Mouse (Mus musculus) left cerebral cortex, postnatal 10 days (tissue): ENCODE measurements around the gene Msln. TPM values are rescaled to one million over a fixed set of nuclear protein-coding genes. Genes with fewer than 3 reads are reported as not detected.
"Not testable (repeated sequence)": the region's sequence is repeated elsewhere in the genome, so short reads cannot be mapped to it uniquely, and the experiment has no call there.

Experiments used
- DNase-seq, 2 experiments: peaks; one replicate each; pipeline ENCODE4 v3.0.0; 2021 to 2022; ENCODE audit warnings: low spot score in 2 of 2, mixed read lengths in 1 of 2; ENCODE audit errors: extremely low spot score in 1 of 2
- intact Hi-C: fragments of 180-260 bp; cut with DNase I; formaldehyde crosslinking; loops from one replicate; pipeline ENCODE4 v1.15.1; 2025
- total RNA-seq, 2 experiments: library from RNA; stranded (reverse); gene quantifications; 2 replicates each; pipeline ENCODE4 v1.2.3; 2021

Gene Msln
- total RNA-seq, 2 experiments from 2014 or later: 4.0 to 5.4 TPM

DNA sequence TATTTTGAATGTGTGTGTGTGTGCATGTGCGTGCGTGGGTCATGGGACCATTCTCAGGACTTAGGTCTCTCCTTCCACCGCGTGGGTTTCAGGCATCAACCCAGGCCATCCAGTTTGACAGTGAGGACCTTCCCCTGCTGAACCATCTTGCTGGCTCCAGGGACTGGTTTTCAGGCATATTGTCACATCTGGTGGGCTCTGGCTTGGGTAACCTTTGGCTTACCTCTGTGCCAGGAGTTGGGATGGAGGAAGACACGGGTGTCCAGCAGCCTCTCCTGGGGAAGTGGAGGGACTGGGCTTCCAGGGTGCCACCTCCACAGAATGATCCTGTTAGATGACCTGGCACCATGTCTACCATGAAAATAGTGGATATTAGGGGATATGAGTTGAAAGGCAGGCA is 23.8 kb upstream of the Msln start:
- intact Hi-C loops: no loop called here
- DNase-seq: no peak

DNA sequence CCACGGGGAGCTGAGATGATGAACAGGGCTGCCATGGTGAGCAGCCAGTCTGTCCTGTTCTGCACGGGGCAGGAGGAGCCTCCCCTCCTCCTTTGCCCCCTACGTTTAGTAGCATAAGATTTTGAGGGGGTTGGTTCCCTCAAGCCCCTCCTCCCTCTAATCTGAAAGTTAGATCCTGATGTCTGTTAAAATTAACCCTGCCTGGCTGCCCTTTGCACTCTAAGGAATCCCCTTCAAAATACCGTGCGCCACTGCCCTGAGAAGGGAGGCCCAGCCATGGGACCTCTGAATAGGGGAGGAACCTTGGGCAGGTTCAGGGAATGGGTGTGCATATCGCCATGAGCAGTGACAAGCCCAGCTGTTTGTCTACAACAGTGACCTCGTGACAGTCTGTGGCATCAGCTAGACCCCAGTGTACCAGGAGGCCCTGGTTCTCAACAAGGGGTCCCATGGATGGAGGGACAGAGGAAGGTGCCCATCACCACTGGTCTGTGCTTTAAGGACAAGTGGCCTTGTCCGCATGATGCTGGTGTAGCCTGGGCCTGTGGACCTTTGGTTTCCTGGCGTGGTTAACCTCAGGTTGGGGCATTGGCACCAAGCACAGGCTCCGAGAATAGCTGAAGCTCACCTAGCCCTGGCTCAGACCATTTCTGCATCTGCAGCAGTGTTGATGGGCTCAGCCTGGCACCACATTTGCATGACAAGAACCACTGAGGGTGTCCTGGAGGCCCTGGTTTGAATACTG is 21.3 kb upstream of the Msln start:
- intact Hi-C loops: no loop called here
- no peak for DNase-seq

DNA sequence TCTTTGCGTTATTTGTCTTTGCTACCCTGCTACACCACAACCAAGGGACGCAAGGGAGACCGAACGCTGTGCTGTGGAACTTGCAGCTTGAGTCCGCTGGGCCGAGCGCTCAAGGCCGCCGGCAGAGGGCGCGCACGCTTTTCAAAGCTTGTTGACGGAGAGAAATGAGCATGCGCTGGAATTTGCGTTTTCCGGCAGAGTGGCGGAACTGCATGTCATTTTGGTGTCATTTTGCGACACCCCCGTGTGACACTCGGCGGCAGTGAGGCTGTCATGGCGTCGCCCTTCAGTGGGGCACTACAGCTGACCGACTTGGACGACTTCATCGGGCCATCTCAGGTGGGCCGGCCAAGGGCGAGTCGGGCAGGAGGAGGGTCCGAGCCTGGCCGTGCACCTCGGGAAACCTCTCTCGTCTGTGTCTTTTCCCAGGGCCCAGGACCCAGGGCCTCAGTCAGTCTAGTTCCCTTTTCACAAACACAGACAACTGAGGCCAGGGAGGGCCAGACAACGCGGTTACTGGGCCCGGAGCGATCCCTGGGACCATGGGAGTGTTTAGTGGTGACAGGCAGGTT is 19.5 kb upstream of the Msln start, which contains the start of gene Narfl:
Gene Narfl, plus strand, starts transcription at position 228 of the 572 bp plus-strand sequence.
- intact Hi-C loops: loop anchor here (2.0 kb wide), 1 partner anchor 27 kb away; no protein-coding TSS in a partner anchor
- DNase-seq: peak; percentile 97

DNA sequence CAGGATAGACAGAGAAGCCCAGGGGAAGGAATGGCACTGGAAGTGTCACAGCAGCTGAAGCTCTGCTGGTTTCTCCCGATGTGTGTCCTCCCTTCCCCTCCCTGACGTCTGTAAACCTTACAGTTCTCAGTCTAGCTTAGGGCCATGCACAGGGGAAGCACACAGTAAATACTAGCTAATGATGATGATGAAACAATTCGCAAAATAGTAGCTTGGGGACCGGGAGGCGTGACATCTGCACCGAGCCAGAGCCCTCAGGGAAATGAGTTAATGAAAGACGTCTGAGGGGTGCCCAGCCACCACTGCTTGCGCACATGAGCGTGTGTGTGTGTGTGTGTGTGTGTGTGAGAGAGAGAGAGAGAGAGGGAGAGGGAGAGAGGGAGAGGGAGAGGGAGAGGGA is 15.2 kb upstream of the Msln start:
- intact Hi-C loops: no loop called here
- DNase-seq: no peak

DNA sequence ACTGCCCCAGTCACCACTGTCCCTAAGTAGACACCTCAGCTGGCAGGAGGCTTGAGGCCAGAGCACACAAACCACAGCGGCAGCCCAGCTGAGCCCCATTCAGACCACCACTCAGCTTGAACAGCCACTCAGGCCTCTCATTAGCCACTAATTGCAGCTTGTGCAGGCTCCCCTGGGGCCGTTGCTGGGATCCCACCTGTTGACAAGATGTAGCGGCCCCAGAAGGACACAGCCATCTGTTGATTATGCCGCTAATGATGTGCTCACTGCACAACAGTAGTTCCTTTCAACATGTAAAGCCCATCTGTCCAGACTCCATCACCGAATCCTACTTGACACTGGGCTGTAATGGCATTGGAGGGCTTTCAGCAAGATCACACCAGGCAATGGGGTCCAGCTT is 11.7 kb upstream of the Msln start:
- DNase-seq: no peak
- intact Hi-C loops: no loop called here

DNA sequence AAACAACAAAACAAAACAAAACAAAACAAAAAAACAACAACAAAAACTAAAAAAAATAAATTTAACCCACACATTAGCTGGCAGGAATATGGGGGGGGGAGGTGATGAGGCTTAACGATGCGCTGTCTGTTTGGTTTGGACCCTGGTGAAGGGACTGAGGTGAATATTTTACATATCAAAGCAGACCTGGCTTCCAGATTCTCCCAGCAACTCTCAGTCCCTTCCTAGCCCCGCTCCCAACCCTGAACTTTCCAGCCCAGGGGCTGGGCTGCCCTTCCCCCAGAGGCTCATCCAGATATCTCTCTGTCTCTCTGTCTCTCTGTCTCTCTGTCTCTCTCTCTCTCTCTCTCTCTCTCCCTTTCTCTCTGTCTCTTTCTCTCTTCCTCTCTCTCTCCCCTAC is 8.4 kb upstream of the Msln start:
- no peak for DNase-seq
- intact Hi-C loops: no loop called here

DNA sequence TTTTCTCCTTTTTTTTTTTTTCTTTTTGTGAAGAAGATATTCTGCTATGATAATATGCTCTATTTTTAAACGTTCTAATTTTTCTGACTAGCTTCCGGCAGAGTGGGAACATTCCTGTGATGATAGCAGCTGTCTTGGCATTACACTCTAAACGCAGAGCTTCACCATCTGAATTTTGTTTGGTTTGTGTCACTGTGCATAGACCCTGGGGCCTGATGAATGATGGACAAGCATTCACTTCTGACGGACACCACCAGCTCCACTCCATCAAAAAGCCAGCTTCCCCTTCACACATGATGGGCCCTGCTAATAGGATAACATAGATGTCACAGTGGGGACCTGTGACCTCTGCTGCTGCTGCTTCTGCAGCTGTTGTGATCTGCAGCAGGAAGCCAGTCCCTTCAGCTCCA is 7.4 kb upstream of the Msln start:
- intact Hi-C loops: no loop called here
- DNase-seq: peak in 1 of 2 experiments; percentile 60

DNA sequence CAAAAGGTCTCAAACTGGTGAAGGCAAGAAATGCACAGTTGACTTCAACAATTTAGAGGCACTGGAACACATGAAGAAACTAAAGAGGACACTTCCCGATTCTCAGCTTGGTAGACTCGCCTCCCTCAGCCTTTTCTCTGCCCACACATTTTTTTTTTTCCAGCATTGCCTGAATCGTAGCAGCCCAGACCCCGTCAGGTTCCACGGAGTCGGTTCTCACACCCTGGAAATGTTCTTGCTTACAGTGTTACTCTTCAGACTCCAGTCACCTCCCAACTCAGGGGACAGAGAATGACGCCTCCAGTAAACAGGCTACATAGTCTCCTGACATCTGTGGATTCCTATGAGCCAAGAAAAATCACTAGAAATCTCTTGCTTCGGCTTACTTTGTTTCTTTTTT is 6.0 kb upstream of the Msln start:
- intact Hi-C loops: no loop called here
- no peak for DNase-seq

DNA sequence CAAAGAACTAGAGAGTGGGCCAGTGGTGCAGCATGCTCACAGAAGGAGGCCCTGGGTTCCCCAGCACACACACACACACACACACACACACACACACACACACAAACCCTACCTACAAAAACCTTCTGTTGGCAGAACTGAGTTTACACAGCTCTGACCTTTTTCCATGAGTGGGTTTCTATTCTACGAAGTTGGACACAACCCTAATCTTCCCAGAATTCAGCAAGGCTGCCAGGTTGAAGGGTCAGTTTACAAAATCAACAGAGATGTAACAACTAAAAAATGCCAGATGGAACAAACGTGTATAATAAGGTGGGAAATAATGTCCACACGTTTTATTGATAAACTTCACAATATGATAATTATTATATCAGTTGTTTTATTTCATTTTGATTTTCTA is 3.5 kb upstream of the Msln start:
- no peak for DNase-seq
- intact Hi-C loops: no loop called here

DNA sequence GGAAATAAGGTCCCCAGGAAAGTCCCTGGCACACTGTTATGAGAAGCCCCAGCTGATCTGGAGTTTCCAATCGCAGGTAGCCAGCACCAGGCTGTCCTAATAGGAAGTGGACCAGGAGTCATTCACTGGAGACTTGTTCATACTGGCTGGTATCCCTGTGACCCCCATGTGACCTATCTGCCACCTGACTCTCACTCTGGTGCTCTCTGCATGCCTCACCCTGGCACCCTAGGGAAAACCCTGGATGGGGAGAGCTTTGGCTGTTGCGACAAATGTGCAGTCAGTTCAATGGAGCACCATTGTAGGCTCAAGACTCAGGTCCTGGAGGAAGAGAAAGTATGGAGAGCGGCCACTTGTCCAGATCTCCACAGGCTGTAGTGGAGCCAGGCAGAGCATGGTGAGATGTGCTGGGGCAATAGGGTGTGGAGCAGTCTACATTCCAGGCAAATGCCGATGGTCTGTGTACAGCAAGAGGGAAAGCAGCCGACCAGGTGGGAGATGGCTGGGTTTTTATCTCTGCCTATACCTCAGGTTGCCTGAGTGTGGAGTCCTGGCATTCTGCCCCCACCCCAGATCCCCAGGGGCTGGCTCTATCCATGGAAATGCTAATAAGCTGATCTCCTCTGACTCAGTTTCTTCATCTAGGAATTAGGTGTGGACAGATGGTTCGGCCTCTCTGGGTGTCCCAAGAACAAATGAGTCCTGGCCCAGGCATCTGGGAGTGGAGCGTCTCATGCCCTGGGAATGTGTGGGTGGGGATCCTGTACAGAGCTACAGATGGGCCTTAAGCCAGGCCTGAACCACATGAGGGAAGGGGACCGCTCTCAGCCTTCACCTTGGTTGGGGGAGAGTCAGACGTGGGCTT is 2.4 kb upstream of the Msln start:
- intact Hi-C loops: no loop called here
- no peak for DNase-seq

DNA sequence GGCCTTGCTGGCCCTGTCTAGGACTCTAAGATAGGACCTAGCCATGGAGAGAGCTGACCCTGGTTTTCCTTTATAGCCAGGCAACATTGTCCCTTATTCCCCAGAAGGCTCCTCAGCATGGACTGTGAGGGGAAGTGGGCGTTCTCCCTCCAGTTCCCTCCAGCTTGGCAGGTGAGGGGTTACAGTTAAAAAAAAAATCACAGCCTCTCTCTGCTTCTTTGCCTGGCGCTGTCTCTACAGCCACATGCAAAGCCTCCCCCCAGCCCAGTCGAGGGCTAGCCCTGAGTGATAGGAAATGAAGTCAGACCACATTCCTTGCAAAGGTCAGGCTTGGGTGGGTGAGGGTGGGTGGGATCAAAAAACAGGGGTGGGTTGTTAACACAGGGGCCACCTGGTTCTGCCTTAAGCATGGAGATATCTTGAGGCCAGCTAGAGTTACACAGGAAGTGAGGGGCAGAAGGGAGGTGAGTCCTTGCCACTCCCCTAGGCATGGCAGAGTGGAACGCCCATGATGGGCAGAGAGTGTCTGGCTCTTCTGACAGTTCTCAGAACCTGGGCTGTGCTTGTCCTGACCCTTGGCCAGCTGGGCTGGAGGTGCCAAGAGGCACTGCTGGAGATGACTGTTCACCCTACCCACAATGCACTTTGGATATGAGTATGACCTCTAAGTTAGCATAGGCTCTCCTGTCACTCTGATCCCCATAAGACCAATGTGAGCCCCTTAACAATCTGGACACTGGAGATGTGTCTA is 1.6 kb upstream of the Msln start:
- intact Hi-C loops: no loop called here
- no peak for DNase-seq

DNA sequence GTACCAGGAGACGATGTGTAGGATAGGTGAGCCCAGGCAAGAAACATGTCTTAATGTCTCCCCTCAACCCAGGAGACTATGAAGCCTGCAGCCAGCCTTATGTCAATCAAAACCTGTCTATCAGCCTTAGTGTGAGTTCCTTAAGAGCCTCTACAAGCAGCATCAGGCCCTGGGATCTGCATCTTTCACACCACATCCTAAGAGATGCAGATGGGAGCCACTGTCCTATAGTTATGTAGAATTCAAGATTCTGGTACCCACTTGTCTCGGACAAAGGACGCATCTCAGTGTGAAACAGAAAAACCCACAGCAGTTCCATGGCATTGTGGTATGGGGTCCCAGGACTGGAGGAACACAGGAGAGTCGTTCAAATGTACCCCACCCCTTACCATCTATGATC is 908 bp upstream of the Msln start:
- no peak for DNase-seq
- intact Hi-C loops: no loop called here

DNA sequence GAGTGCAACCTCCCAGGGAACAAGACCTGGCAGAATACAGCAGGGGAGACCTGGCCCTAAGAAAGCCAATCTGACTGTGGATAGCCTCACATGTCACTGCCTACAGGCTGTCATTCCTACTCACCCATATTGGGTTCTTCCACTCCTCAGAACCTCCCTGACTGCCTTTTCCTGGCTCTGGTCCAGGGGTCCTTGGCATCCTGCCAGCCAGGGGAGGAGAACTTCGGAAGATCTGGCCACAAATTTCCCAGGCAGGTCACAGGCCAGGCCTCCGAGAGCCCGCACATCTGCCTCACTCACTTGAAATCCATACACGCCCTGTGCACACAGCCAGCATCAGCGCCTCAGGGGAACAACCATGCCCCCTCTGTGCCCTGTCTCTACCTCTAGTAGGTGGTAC is 2.7 kb downstream of the Msln start:
- intact Hi-C loops: no loop called here
- peak in 1 of 2 experiments; percentile 84 for DNase-seq

DNA sequence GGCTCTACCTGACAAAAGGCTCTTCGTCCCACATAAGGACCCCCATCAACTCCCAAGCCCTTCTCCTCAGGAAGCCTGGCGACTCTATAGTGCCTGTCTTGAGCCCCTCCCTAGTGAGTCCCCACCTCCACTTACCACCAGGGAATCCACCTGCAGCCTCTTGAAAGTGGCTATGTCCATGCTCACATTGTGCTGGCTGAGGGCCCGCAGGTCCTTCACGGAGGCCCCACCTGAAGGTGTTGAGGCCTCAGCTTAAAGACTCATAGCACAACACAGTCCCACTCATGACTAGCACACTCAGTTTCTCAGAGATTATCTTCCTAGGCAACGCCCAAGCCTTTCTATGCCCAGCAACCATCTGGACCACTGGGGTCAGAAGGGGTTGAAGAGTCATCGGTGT is 4.9 kb downstream of the Msln start:
- intact Hi-C loops: no loop called here
- DNase-seq: no peak

DNA sequence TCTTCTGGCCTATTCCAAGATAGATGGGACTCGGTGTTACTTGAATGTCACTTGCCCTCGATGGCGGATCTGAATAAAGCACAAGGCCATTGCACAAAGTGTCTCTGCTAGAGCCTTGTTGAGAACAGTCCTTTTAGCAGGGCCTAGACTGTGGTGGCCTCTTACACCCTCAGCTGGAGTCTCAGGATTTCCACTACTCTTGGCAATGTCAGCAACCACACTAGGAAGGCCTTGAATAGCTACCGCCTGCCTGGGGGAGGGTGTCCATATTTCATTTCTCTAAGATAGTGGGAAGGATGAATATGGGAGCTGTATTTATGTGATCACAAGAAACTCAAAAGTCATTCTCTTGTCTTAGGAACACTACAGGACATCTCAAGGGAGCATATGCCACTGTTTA is 5.9 kb downstream of the Msln start:
- no peak for DNase-seq
- intact Hi-C loops: no loop called here

DNA sequence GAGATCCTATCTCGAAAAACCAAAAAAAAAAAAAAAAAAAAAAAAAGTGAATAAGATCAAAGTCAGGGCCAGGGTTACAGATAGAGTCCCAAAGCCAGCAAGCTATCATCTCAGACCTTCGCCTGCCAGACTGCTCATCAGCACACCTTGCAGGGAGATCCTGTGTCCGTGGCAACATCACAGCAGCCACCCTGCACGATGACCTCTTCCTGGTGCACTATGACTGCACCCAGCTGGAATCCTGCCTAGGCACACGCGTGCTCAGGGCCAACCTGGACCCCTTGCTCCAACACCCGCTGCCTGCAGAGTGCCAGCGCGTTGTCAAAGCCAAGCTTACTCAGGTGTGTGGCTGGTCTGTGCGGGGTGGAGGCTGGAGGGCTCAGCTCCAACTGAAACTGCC is 9.9 kb downstream of the Msln start:
- intact Hi-C loops: no loop called here
- DNase-seq: no peak

DNA sequence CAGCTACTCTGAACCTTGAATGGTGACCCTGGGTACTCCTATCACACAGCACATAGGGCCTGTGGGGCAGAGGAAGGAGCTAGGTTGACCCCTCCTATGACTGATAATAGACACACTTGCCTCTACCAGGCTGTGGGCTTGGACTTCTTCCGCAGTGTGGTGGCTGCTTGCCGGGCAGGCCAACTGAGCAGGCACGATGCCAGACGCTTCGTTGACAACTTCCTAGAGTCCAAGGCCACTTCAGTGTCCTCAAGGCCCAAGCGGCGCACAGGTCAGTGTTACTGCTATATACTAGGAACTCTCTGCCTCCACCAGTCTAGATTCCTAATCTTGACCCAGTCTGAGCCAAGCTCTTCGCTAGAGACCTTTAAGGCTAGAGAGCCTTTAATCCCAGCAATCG is 10.3 kb downstream of the Msln start:
- intact Hi-C loops: no loop called here
- no peak for DNase-seq

DNA sequence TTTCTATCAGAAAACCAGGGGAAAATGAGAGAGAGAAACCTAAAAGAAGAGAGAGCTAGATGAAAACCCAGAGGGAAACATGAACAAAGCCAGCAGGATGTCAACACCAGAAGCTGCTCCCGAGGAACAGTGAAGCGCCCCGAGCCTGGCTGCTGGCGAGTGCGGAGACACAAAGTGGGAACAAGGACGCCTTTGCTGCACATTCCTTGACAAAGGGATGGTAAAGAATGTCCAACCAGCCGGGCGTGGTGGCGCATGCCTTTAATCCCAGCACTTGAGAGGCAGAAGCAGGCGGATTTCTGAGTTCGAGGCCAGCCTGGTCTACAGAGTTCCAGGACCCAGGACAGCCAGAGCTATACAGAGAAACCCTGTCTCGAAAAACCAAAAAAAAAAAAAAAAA is 12.7 kb downstream of the Msln start:
- intact Hi-C loops: not testable (repeated sequence)

DNA sequence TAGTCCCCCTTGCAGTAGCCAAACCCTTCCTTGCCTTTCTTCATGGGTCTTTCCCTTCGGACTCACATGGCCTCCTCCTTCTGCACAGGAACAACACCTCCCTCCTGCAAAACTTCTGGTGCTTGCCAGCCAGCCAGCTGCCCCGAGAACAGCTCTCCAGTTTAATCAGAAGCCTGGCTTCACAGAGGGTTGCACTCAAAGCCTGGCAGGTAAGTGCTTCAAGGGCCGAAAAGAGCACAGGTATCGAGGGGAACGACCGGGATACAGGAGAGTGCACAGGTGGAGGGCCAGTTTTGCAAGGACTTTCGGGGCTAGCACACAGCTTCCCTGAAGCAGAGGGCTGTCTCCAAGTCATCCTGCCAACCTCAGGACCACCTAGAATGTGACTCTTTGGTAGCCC is 15.3 kb downstream of the Msln start:
- DNase-seq: no peak
- intact Hi-C loops: no loop called here

More for the DNA sequence above, 12.7 kb downstream of the Msln start:
- not testable (repeated sequence) for DNase-seq
